Mouse (Mus musculus): ENCODE measurements around the gene Rem1.

DNA sequence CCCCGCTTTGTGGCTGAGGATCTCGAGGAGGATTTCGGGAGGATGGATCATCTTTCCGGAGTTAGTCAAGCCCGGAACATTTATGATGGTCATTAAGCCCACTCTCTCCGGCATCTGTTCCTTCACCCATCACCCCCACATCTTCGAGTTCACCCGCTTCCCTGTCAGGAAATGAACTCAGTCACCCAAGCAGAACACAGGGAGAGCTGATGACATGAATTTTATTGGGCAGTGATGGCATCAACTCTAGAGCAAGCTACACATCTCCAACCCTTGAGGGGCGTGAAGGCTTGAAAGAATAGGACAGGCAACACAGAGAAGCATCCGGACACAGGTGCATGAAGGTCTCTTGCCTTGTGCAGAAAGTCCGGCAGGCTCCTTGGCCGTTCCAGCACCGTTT lies 4.6 kb upstream of the Rem1 start:
- no peak for TF ChIP-seq CTCF (IDR thresholded peaks at IDR 0.05; ENCODE audit: insufficient read depth, low read depth, low read length)
- no peak for TF ChIP-seq POLR2A (IDR thresholded peaks at IDR 0.05; ENCODE audit: insufficient read depth, low read depth, low read length)

All from olfactory bulb, adult 2 months (tissue).